Mouse (Mus musculus): Measurements from ENCODE around the gene Gpr62.
"Not testable (repeated sequence)": the region's sequence is repeated elsewhere in the genome, so short reads cannot be mapped to it uniquely, and the experiment has no call there.

Gene Gpr62

GRCm38 (mm10) chr9:106465571-106466200 lies at the start of gene Gpr62:
TSS of gene Gpr62 (minus strand) at chr9:106465938.
- DNase-seq (ENCODE audit: low spot score in 2 of 2) = no peak

GRCm38 (mm10) chr9:106514273-106514672 lies 48.5 kb upstream of the Gpr62 start, which contains the start of gene Iqcf5:
TSS of gene Iqcf5 (plus strand) at chr9:106514573.
- no peak for DNase-seq (ENCODE audit: low spot score in 2 of 2)

- DNase-seq (ENCODE audit: low spot score in 2 of 2) = no peak
Measured at GRCm38 (mm10) chr9:106513566-106513965, 47.8 kb upstream of the Gpr62 start.

GRCm38 (mm10) chr9:106512729-106513450 lies 47.2 kb upstream of the Gpr62 start:
- no peak for DNase-seq (ENCODE audit: low spot score in 2 of 2)

- DNase-seq (ENCODE audit: low spot score in 2 of 2) = no peak
Measured at GRCm38 (mm10) chr9:106509356-106509755, 43.6 kb upstream of the Gpr62 start.

- DNase-seq (ENCODE audit: low spot score in 2 of 2) = no peak
Measured at GRCm38 (mm10) chr9:106504246-106504645, 38.5 kb upstream of the Gpr62 start.

GRCm38 (mm10) chr9:106501846-106502245 lies 36.1 kb upstream of the Gpr62 start:
- no peak for DNase-seq (ENCODE audit: low spot score in 2 of 2)

- no peak for DNase-seq (ENCODE audit: low spot score in 2 of 2)
Measured at GRCm38 (mm10) chr9:106499667-106500066, 33.9 kb upstream of the Gpr62 start, which contains the start of gene Iqcf1. TSS of gene Iqcf1 (plus strand) at chr9:106499967.

- DNase-seq (ENCODE audit: low spot score in 2 of 2) = not testable (repeated sequence)
Measured at GRCm38 (mm10) chr9:106487602-106488001, 21.9 kb upstream of the Gpr62 start.

- DNase-seq (ENCODE audit: low spot score in 2 of 2) = peak in 1 of 2 experiments; percentile 2
Measured at GRCm38 (mm10) chr9:106485076-106485475, 19.3 kb upstream of the Gpr62 start.

GRCm38 (mm10) chr9:106483606-106484005 lies 17.9 kb upstream of the Gpr62 start:
- peak in 1 of 2 experiments; percentile 2 for DNase-seq (ENCODE audit: low spot score in 2 of 2)

- DNase-seq (ENCODE audit: low spot score in 2 of 2) = no peak
Measured at GRCm38 (mm10) chr9:106483136-106483535, 17.4 kb upstream of the Gpr62 start.

GRCm38 (mm10) chr9:106482578-106483115 lies 16.9 kb upstream of the Gpr62 start:
- peak in 1 of 2 experiments; percentile 1 for DNase-seq (ENCODE audit: low spot score in 2 of 2)

GRCm38 (mm10) chr9:106481676-106482075 lies 15.9 kb upstream of the Gpr62 start:
- DNase-seq (ENCODE audit: low spot score in 2 of 2) = peak in 1 of 2 experiments; percentile 2

- DNase-seq (ENCODE audit: low spot score in 2 of 2) = peak in 1 of 2 experiments; percentile 2
Measured at GRCm38 (mm10) chr9:106481075-106481474, 15.3 kb upstream of the Gpr62 start.

GRCm38 (mm10) chr9:106480541-106480940 lies 14.8 kb upstream of the Gpr62 start:
- peak in 1 of 2 experiments; percentile 1 for DNase-seq (ENCODE audit: low spot score in 2 of 2)

GRCm38 (mm10) chr9:106478101-106478500 lies 12.4 kb upstream of the Gpr62 start:
- peak in 1 of 2 experiments; percentile 2 for DNase-seq (ENCODE audit: low spot score in 2 of 2)

- DNase-seq (ENCODE audit: low spot score in 2 of 2) = peak in 1 of 2 experiments; percentile 2
Measured at GRCm38 (mm10) chr9:106477649-106478048, 11.9 kb upstream of the Gpr62 start.

- peak; percentile 99 to 100 for DNase-seq (ENCODE audit: low spot score in 2 of 2)
Measured at GRCm38 (mm10) chr9:106476924-106477484, 11.3 kb upstream of the Gpr62 start, which contains the start of gene Parp3. TSS of gene Parp3 (minus strand) at chr9:106476949.

- DNase-seq (ENCODE audit: low spot score in 2 of 2) = peak; percentile 21
Measured at GRCm38 (mm10) chr9:106476002-106476923, 10.5 kb upstream of the Gpr62 start.

GRCm38 (mm10) chr9:106475663-106476001 lies 9.9 kb upstream of the Gpr62 start, which contains the start of gene Rrp9:
TSS of gene Rrp9 (plus strand) at chr9:106475963.
- DNase-seq (ENCODE audit: low spot score in 2 of 2) = peak in 1 of 2 experiments; percentile 6

All from frontal cortex, postnatal 14 days (tissue).